Mouse (Mus musculus) forebrain, embryonic 11.5 days (tissue): ENCODE results near the gene Abcc9. TPM values are rescaled to one million over a fixed set of nuclear protein-coding genes. Genes with fewer than 3 reads are reported as not detected.

ENCODE experiments used
- ATAC-seq: fragments of 200-750 bp; cut with Nextera tagmentation; replicated peaks from 2 replicates; pipeline ENCODE4 v1.8.0; 2017; ENCODE audit warnings: moderate TSS enrichment; ENCODE audit not compliant: low FRiP score
- DNase-seq: peaks from one replicate; pipeline ENCODE4 v3.0.0-alpha.2; 2017; ENCODE audit warnings: low spot score
- H3K27ac ChIP-seq: fragments of 300-500 bp; sonication (generic); 2 replicates; pipeline ENCODE4 v1.5.1; 2014; ENCODE audit warnings: low read depth, low read length
- H3K27me3 ChIP-seq: fragments of 300-500 bp; sonication (generic); 2 replicates; pipeline ENCODE4 v1.6.1; 2014; ENCODE audit warnings: mild to moderate bottlenecking, low read length, mixed read lengths; ENCODE audit not compliant: control insufficient read depth, insufficient read depth
- H3K36me3 ChIP-seq: fragments of 300-500 bp; sonication (generic); 2 replicates; pipeline ENCODE4 v1.6.1; 2014; ENCODE audit warnings: mild to moderate bottlenecking, low read length, moderate library complexity, mixed read lengths; ENCODE audit not compliant: control insufficient read depth, insufficient read depth
- H3K4me1 ChIP-seq: fragments of 300-500 bp; sonication (generic); replicated peaks from 2 replicates; pipeline ENCODE4 v1.6.1; 2014; ENCODE audit warnings: low read length, mixed read lengths; ENCODE audit not compliant: control insufficient read depth, insufficient read depth
- H3K4me2 ChIP-seq: fragments of 300-500 bp; sonication (generic); 2 replicates; pipeline ENCODE4 v1.6.1; 2014; ENCODE audit warnings: low read depth, mild to moderate bottlenecking, low read length, moderate library complexity, mixed read lengths; ENCODE audit not compliant: severe bottlenecking
- H3K4me3 ChIP-seq: fragments of 300-500 bp; sonication (generic); 2 replicates; pipeline ENCODE4 v1.5.1; 2014; ENCODE audit warnings: low read depth, low read length
- H3K9ac ChIP-seq: fragments of 300-500 bp; sonication (generic); 2 replicates; pipeline ENCODE4 v1.6.1; 2014; ENCODE audit warnings: low read length
- H3K9me3 ChIP-seq: fragments of 300-500 bp; sonication (generic); 2 replicates; pipeline ENCODE4 v1.6.1; 2016; ENCODE audit warnings: low read length, mixed read lengths; ENCODE audit not compliant: control insufficient read depth
- WGBS: fragments of 180-500 bp; shearing (Covaris S2); extraction: QIAGEN DNeasy Blood & Tissue Kit; methylation state at CpG from one replicate; pipeline ENCODE4 v1.1.7; 2014; 5-methylcytosine and 5-hydroxymethylcytosine counted together
- polyA plus RNA-seq: library from polyadenylated mRNA; unstranded; fragments of >200 nt; fragmentation: Nextera tagmentation; extraction: Ambion mirVana; gene quantifications from 2 replicates; pipeline ENCODE4 v1.2.1, GENCODE M21; 2014

Abcc9 gene
- polyA plus RNA-seq, 1 experiment from 2014 or later: 1.6 TPM

DNA sequence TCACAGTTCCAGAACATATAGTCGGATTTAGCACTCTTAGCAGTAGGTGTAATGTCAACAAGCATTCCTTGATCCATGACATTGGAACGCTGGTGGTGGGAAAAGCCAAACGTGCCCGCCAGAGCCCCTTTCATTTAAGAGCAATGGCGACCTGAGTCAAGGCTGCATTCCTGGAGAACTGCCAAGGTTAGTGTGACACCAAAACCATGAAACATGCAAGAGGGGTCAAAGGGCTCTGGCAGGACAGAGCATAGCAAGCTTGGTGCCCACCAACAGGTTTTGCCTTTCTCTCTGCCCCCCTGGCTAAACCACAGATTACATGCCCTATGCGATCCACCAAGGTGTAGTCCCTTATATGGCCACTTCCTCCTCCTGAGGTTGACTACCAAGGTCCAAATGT is 36.5 kb upstream of the Abcc9 start:
- H3K27ac ChIP-seq: no peak overlapping the region
- no peaks in the 10 kb centered on the region for H3K27me3 ChIP-seq
- no peak overlapping the region for H3K9ac ChIP-seq
- WGBS: 88% methylated on average over 6 of the region's 6 CpGs
- H3K4me2 ChIP-seq: no peak overlapping the region
- no peak for DNase-seq
- no peak overlapping the region for H3K4me3 ChIP-seq
- H3K4me1 ChIP-seq: no peaks in the 10 kb centered on the region
- no peaks in the 10 kb centered on the region for H3K9me3 ChIP-seq
- no peak for ATAC-seq
- no peaks in the 10 kb centered on the region for H3K36me3 ChIP-seq

DNA sequence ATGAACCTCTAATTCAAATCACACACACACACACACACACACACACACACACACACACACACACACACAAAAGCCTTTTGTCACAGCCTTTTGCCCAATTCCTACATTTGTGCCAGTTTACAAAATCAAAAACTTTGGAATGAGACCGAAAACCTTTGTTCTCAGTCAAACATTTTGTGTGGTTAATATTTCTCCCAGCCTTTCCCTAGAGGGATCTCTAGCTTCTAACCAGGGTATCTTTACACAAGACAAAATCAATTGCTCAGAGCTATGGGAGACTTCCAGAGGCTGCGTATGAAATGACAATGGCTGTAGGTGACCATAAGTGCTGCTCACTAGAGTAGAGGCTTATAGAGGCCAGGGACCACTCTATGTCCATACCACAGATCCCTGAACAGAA is 36.1 kb upstream of the Abcc9 start:
- H3K36me3 ChIP-seq: no peaks in the 10 kb centered on the region
- DNase-seq: no peak
- no peaks in the 10 kb centered on the region for H3K9me3 ChIP-seq
- no peak overlapping the region for H3K9ac ChIP-seq
- no peaks in the 10 kb centered on the region for H3K4me1 ChIP-seq
- no peak overlapping the region for H3K4me3 ChIP-seq
- no peak overlapping the region for H3K27ac ChIP-seq
- H3K27me3 ChIP-seq: no peaks in the 10 kb centered on the region
- no peak overlapping the region for H3K4me2 ChIP-seq
- WGBS: 90% methylated on average over 2 of the region's 2 CpGs
- no peak for ATAC-seq

DNA sequence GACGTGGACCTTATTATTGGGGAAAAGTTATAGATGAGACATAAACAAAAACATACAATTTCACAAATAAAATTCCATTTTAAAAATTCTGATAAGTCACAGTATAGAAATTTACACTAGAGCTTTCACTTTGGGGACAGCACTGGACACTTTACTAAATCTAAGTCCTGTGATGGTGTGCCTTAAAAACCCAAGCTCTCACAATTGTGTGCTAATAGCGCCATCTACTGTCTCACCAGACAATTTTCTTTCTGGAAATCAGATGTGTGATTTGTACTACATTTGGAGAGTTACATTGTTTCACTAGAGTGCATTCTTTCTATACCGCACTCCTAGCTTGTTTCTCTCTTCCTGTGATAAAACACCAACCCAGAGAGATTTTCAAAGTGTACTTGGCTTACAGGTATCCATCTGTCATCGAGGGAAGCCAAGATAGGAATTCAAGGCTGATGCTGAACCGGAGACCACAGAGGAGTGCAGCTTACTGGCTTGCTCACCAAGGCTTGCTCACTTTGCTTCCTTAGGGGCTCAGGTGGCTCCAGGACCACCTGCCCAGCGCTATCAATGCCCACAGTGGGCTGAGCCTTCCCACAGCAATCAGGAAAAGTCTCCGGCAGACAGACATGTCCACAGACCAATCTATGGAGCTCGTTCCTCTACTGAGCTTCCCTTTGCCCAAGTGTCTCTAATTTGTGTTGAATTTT is 33.3 kb upstream of the Abcc9 start:
- no peak overlapping the region for H3K4me2 ChIP-seq
- H3K27ac ChIP-seq: no peak overlapping the region
- H3K4me1 ChIP-seq: no peaks in the 10 kb centered on the region
- no peaks in the 10 kb centered on the region for H3K9me3 ChIP-seq
- H3K9ac ChIP-seq: no peak overlapping the region
- WGBS: 52% methylated on average over 8 of the region's 8 CpGs
- ATAC-seq: peak; percentile 59; the same call in 1 of the 2 replicates
- H3K36me3 ChIP-seq: no peaks in the 10 kb centered on the region
- no peak for DNase-seq
- no peaks in the 10 kb centered on the region for H3K27me3 ChIP-seq
- H3K4me3 ChIP-seq: no peak overlapping the region

DNA sequence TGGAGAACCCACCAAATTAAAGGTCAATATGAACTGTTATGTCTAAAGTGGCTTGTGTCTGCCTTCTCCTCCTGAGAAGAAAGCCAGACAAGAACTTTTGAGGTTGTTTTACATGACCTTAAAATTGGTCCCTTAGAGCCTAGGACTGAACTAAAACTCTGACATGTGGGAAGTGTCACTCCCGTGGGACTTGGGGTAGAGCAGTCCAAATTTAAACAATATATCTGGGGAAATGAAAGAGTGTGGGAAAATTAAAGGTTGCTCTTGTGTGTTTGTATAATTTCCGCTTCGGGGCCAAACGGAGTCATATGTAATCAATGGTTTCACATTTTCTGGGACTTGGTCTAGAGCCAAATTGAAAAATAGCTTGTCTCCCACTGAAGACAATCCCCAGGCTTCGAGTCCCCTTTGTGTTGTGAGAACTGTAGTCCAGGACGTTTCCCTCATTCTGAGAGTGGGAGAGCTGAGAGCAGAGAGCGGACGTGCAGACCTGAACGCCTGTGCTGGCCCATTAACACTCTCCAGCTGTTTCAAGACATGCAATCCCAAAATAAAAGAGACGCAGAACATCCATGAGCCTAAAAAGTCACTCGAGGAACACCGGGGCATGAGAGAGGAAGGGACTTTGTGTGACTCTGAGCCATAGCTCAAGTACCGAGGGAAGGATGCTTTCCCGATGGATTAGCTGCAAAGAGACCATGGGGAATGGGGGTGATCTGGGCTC is 30.6 kb upstream of the Abcc9 start:
- no peak overlapping the region for H3K9ac ChIP-seq
- H3K4me1 ChIP-seq: no peaks in the 10 kb centered on the region
- no peaks in the 10 kb centered on the region for H3K36me3 ChIP-seq
- no peak overlapping the region for H3K27ac ChIP-seq
- H3K27me3 ChIP-seq: no peaks in the 10 kb centered on the region
- DNase-seq (no peak), ATAC-seq (no peak)
- no peak overlapping the region for H3K4me3 ChIP-seq
- WGBS: 81% methylated on average over 14 of the region's 14 CpGs
- H3K4me2 ChIP-seq: no peak overlapping the region
- H3K9me3 ChIP-seq: no peaks in the 10 kb centered on the region

DNA sequence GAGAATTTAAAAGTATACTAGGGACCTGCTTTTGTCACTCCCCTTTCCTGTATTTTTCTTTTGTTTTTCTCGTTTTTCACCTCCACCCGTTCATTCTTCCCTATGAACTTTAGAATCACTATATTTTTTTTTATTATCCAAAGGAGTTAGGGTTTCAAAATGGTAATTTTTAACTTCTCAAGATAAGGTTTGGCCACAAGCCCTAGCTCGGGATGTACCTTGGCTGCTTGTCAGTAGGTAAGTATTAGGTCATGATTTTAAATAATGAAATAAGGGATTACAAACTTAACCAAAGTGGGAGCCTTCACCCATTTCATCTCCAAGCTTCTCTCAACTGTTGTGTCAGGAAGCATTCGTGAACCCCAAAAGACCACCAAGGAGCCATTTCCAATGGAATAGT is 23.9 kb upstream of the Abcc9 start:
- DNase-seq: no peak
- no peaks in the 10 kb centered on the region for H3K9me3 ChIP-seq
- H3K4me2 ChIP-seq: no peak overlapping the region
- H3K27ac ChIP-seq: no peak overlapping the region
- H3K27me3 ChIP-seq: no peaks in the 10 kb centered on the region
- H3K4me3 ChIP-seq: no peak overlapping the region
- ATAC-seq: no peak
- no peaks in the 10 kb centered on the region for H3K4me1 ChIP-seq
- no peaks in the 10 kb centered on the region for H3K36me3 ChIP-seq
- 86% methylated on average over 4 of the region's 4 CpGs for WGBS
- H3K9ac ChIP-seq: no peak overlapping the region

DNA sequence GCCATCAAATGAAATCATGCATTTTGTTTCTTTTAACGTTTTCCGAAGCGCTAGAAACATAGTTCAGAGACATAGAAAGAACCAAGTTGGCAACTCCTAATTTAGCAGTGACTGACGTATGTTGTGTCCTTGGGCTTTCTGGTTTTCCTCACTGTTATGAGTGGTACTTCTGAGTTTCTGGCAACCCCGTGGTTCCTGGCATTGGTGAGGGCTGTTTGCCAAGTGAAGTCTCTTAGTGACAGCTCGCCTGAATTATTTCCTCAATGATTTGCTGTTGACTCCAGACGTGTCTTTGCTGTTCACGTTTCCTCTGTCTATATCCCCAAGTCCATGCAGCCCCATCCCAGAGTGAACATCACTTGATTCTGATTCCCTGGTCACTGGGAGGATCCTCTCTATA is 19.6 kb upstream of the Abcc9 start:
- no peaks in the 10 kb centered on the region for H3K4me1 ChIP-seq
- WGBS: 91% methylated on average over 8 of the region's 8 CpGs

DNA sequence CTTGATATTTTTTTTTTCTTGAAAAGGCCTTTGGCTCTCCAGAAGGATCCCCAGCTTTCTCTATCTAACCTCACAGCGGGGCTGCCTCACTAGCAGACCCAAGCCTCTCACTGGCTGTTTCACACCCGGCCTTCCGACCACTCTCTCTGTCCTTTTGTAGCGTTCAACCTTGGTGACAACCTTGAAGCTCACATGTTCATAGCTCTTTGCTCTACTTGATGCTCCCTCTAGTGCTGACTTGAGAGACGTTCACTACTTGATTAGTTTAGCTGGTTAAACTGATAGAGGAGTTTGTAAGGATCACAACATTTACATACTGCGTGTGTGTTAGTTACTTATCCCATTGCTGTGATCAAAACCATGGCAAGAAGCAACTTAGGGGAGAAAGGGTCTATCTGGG is 18.5 kb upstream of the Abcc9 start:
- Histone ChIP-seq H3K9me3 (no peaks in the 10 kb centered on the region), H3K27ac (no peak overlapping the region), H3K27me3 (no peaks in the 10 kb centered on the region), H3K4me3 (no peak overlapping the region), H3K4me2 (no peak overlapping the region), H3K4me1 (no peaks in the 10 kb centered on the region), H3K36me3 (no peaks in the 10 kb centered on the region), H3K9ac (no peak overlapping the region)
- WGBS: 76% methylated on average over 6 of the region's 6 CpGs
- no peak for DNase-seq
- ATAC-seq: no peak

More for the DNA sequence above, 19.6 kb upstream of the Abcc9 start:
- no peaks in the 10 kb centered on the region for H3K27me3 ChIP-seq
- H3K36me3 ChIP-seq: no peaks in the 10 kb centered on the region
- H3K4me2 ChIP-seq: no peak overlapping the region
- H3K27ac ChIP-seq: no peak overlapping the region
- no peak for ATAC-seq
- no peak overlapping the region for H3K9ac ChIP-seq
- no peak overlapping the region for H3K4me3 ChIP-seq
- no peak for DNase-seq
- H3K9me3 ChIP-seq: no peaks in the 10 kb centered on the region

DNA sequence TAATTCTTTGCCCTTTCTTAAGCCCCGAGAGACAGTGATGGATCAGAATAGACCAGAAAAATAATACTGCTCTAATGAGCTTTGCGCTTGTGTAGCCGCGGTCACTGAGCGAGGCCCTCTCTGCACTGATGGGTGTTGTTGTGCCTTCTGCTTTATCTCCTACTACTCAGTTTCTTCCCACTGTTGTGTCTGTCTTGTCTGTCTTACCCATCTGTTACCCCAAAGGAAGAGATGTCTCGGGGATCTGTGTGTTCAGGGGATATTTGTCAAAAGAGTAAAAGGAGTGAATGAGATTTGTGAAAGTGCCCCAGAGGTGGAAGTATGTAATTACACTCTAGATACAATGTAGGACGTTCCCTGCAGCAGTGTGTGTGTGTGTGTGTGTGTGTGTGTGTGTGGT is 16.1 kb upstream of the Abcc9 start:
- WGBS: 87% methylated on average over 7 of the region's 7 CpGs
- Histone ChIP-seq H3K27ac (no peak overlapping the region), H3K36me3 (no peaks in the 10 kb centered on the region), H3K4me2 (no peak overlapping the region), H3K4me1 (no peaks in the 10 kb centered on the region), H3K9me3 (no peaks in the 10 kb centered on the region), H3K9ac (no peak overlapping the region), H3K4me3 (no peak overlapping the region), H3K27me3 (no peaks in the 10 kb centered on the region)
- ATAC-seq (no peak), DNase-seq (no peak)

DNA sequence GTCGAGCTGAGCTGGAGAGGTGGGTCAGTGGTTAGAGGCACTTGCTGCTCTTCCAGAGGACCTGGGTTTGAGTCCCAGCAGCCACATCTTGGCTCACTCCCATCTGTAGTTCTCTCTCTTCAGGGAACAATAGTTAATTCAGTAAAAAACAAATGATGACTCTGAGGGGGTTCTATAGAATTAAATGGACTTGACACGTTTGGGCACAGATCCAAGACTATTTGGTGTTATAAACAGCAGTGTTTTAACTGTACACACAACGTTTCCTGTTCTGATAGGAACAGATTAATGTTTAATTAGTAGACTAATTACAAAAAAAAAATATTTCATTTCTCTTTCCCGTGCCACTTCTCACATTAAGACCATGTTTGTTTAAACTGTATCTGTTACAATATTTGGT is 15.1 kb upstream of the Abcc9 start:
- H3K4me3 ChIP-seq: no peak overlapping the region
- DNase-seq (no peak), ATAC-seq (no peak)

More for the DNA sequence above, 15.1 kb upstream of the Abcc9 start:
- 70% methylated on average over 4 of the region's 4 CpGs for WGBS
- H3K4me1 ChIP-seq: no peaks in the 10 kb centered on the region
- H3K27me3 ChIP-seq: no peaks in the 10 kb centered on the region
- H3K36me3 ChIP-seq: no peaks in the 10 kb centered on the region
- H3K4me2 ChIP-seq: no peak overlapping the region
- no peak overlapping the region for H3K27ac ChIP-seq
- no peaks in the 10 kb centered on the region for H3K9me3 ChIP-seq
- no peak overlapping the region for H3K9ac ChIP-seq
